11 mouse cellular contexts compared by ENCODE assay signal in the genomic region with DNA sequence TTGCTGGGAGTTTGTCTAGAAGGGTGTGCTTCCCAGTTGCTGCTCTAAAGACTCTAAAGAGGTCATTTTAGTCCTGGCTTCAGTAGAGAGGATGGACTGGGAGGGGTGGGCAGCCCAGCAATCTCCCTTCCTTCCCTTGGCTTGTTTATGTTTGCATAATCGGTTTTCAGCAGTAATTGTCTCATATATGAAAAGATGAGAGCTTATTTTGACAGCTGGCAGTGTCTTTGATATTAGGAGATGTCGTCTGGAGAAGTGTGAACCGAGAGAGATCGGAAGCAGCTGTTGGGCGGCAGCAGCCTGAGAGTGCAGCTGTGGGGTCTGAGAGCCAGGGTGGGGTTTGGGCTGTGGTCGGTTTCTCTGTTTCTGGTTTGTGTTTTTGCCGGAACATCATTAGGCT.
DNase-seq lines count a peak whose midpoint lies in the region; ATAC-seq and TF ChIP-seq lines count a peak whose summit lies in the region.
"Had no signal": no experiment of that assay in that cellular context is flagged by ENCODE, and none has a peak within 500 bp of the region (broad histone marks: within the 10 kb centered on the region; RNA-seq: fewer than 3 reads in every experiment).

No protein-coding gene starts in this region.

- 50% methylated on average over 7 of the region's 7 CpGs for WGBS in forebrain, embryonic 14.5 days
- 55% methylated on average over 7 of the region's 7 CpGs for WGBS in forebrain, embryonic 11.5 days
- WGBS in embryonic facial prominence, embryonic 15.5 days, result 14% methylated on average over 7 of the region's 7 CpGs
- WGBS in cerebellum, adult 2 months, result 45% methylated on average over 7 of the region's 7 CpGs

- TF ChIP-seq CTCF in cerebellum, adult 2 months (IDR thresholded peaks at IDR 0.05; ENCODE audit: borderline replicate concordance, insufficient read depth, low read depth, low read length), result no peak

- ATAC-seq in forebrain, embryonic 14.5 days, result peak; percentile 64
- no peak for ATAC-seq in forebrain, embryonic 11.5 days (replicated peaks; ENCODE audit: low FRiP score)
- no peak for ATAC-seq in embryonic facial prominence, embryonic 15.5 days (ENCODE audit: insufficient number of reproducible peaks, low FRiP score, low TSS enrichment, low read depth)
- ATAC-seq: liver, embryonic 12.5 days had no signal

- H3K27ac ChIP-seq in forebrain, embryonic 14.5 days (ENCODE audit: low read depth, low read length), result no peak overlapping the region
- no peak overlapping the region for H3K27ac ChIP-seq in forebrain, embryonic 11.5 days (ENCODE audit: low read depth, low read length)
- peak overlapping the region; percentile 66; the same call in 1 of the 2 replicates for H3K27ac ChIP-seq in embryonic facial prominence, embryonic 15.5 days (replicated peaks)
- no peak overlapping the region for H3K27ac ChIP-seq in cerebellum, adult 2 months (ENCODE audit: insufficient read depth, low read length)
- H3K27ac ChIP-seq: heart, embryonic 13.5 days; liver, embryonic 12.5 days; neural tube, embryonic 13.5 days had no signal

- no peak overlapping the region for H3K4me3 ChIP-seq in forebrain, embryonic 14.5 days (ENCODE audit: low read depth, low read length)
- no peak overlapping the region for H3K4me3 ChIP-seq in forebrain, embryonic 11.5 days (ENCODE audit: low read depth, low read length)
- H3K4me3 ChIP-seq in embryonic facial prominence, embryonic 15.5 days (replicated peaks), result no peak overlapping the region
- H3K4me3 ChIP-seq in cerebellum, adult 2 months (replicated peaks; ENCODE audit: insufficient read depth, low read depth, low read length), result no peak overlapping the region
- H3K4me3 ChIP-seq: heart, embryonic 13.5 days; liver, embryonic 12.5 days; neural tube, embryonic 13.5 days had no signal

- no peaks in the 10 kb centered on the region for H3K9me3 ChIP-seq in forebrain, embryonic 14.5 days (replicated peaks; ENCODE audit: control insufficient read depth, low read length)
- H3K9me3 ChIP-seq in forebrain, embryonic 11.5 days (ENCODE audit: control insufficient read depth, low read length), result no peaks in the 10 kb centered on the region
- no peaks in the 10 kb centered on the region for H3K9me3 ChIP-seq in embryonic facial prominence, embryonic 15.5 days (replicated peaks)
- H3K9me3 ChIP-seq: heart, embryonic 13.5 days; liver, embryonic 12.5 days; neural tube, embryonic 13.5 days had no signal

- H3K27me3 ChIP-seq in forebrain, embryonic 14.5 days (replicated peaks; ENCODE audit: control insufficient read depth, insufficient read depth, low read length), result no peaks in the 10 kb centered on the region
- no peaks in the 10 kb centered on the region for H3K27me3 ChIP-seq in forebrain, embryonic 11.5 days (ENCODE audit: control insufficient read depth, insufficient read depth, low read length)
- H3K27me3 ChIP-seq in embryonic facial prominence, embryonic 15.5 days, result no peaks in the 10 kb centered on the region
- no peaks in the 10 kb centered on the region for H3K27me3 ChIP-seq in cerebellum, adult 2 months (ENCODE audit: control insufficient read depth, insufficient read depth, low read length)
- H3K27me3 ChIP-seq: liver, embryonic 12.5 days; neural tube, embryonic 13.5 days had no signal

- H3K4me1 ChIP-seq in forebrain, embryonic 14.5 days (ENCODE audit: control insufficient read depth, insufficient read depth, low read length), result peaks cover 4% of the 10 kb centered on the region; the same call in 1 of the 2 replicates
- no peaks in the 10 kb centered on the region for H3K4me1 ChIP-seq in forebrain, embryonic 11.5 days (replicated peaks; ENCODE audit: control insufficient read depth, insufficient read depth, low read length)
- H3K4me1 ChIP-seq in embryonic facial prominence, embryonic 15.5 days, result no peaks in the 10 kb centered on the region
- peaks cover 2% of the 10 kb centered on the region; the same call in 1 of the 2 replicates for H3K4me1 ChIP-seq in cerebellum, adult 2 months (ENCODE audit: control insufficient read depth, insufficient read depth, low read length)
- H3K4me1 ChIP-seq: liver, embryonic 12.5 days; neural tube, embryonic 13.5 days had no signal

- DNase-seq in forebrain, embryonic 14.5 days (ENCODE audit: low spot score), result peak; percentile 47
- no peak for DNase-seq in forebrain, embryonic 11.5 days (ENCODE audit: low spot score)
- peak; percentile 20 for DNase-seq in kidney, postnatal 14 days
- DNase-seq in kidney, postnatal 36 days, result no peak
- DNase-seq in retina, postnatal 1 day, result peak; percentile 60
- no peak for DNase-seq in spleen, adult 18-20 months
- no peak for DNase-seq in cerebellum, adult 2 months

- TF ChIP-seq POLR2A in cerebellum, adult 2 months (IDR thresholded peaks at IDR 0.05; ENCODE audit: borderline replicate concordance, insufficient read depth, low read length), result no peak

- H3K36me3 ChIP-seq in forebrain, embryonic 14.5 days (ENCODE audit: control insufficient read depth, insufficient read depth, low read length), result no peaks in the 10 kb centered on the region
- H3K36me3 ChIP-seq in forebrain, embryonic 11.5 days (ENCODE audit: control insufficient read depth, insufficient read depth, low read length), result no peaks in the 10 kb centered on the region
- H3K36me3 ChIP-seq in embryonic facial prominence, embryonic 15.5 days, result no peaks in the 10 kb centered on the region
- H3K36me3 ChIP-seq: heart, embryonic 13.5 days; liver, embryonic 12.5 days; neural tube, embryonic 13.5 days had no signal

- H3K4me2 ChIP-seq in forebrain, embryonic 14.5 days (ENCODE audit: low read length), result no peak overlapping the region
- no peak overlapping the region for H3K4me2 ChIP-seq in forebrain, embryonic 11.5 days (ENCODE audit: low read depth, low read length, severe bottlenecking)
- H3K4me2 ChIP-seq in embryonic facial prominence, embryonic 15.5 days (replicated peaks), result no peak overlapping the region
- H3K4me2 ChIP-seq: heart, embryonic 13.5 days; liver, embryonic 12.5 days; neural tube, embryonic 13.5 days had no signal

- no peak overlapping the region for H3K9ac ChIP-seq in forebrain, embryonic 14.5 days (ENCODE audit: low read length)
- no peak overlapping the region for H3K9ac ChIP-seq in forebrain, embryonic 11.5 days (ENCODE audit: low read length)
- no peak overlapping the region for H3K9ac ChIP-seq in embryonic facial prominence, embryonic 15.5 days
- H3K9ac ChIP-seq: heart, embryonic 13.5 days; liver, embryonic 12.5 days; neural tube, embryonic 13.5 days had no signal

Comparison
In these comparisons a context has a peak if more than half of its experiments do, and no peak if none do; other contexts are left out.
1. DNase-seq: peak in forebrain, embryonic 14.5 days (single experiment), kidney, postnatal 14 days (single experiment) and retina, postnatal 1 day (single experiment); none in forebrain, embryonic 11.5 days (single experiment), kidney, postnatal 36 days (0 of 2), spleen, adult 18-20 months (0 of 2) and cerebellum, adult 2 months (0 of 2).